Comparison of ENCODE assay signal across 13 mouse cellular contexts in the genomic region with DNA sequence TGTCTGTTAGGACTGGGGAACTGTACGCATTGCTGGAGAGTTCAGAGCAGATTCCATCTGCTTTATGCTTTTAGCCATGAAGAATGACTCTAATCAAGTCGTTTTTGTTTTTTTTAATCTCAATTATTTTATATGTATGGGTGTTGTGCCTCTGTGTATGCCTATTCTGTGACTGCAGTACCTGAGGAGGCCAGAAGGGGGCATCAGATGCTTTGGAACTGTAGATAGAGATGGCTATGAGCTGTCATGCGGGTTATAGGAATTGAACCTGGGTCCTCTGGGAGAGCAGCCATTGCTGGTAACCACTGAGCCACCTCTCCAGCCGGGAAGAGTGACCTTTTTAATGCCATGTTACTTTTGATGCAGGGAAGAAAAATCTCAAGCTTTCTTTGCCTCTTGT. TPM values are rescaled to one million over a fixed set of nuclear protein-coding genes. Genes with fewer than 3 reads are reported as not detected.
DNase-seq lines count a peak whose midpoint lies in the region; TF ChIP-seq lines count a peak whose summit lies in the region.
"Had no signal": no experiment of that assay in that cellular context is flagged by ENCODE, and none has a peak within 500 bp of the region (broad histone marks: within the 10 kb centered on the region; RNA-seq: fewer than 3 reads in every experiment).

No protein-coding gene starts in this region.

- peak; percentile 30 to 39 for DNase-seq in cerebellum, postnatal 10 days
- DNase-seq in cerebellum, adult 8-10 months = no peak
- no peak for DNase-seq in left cerebral cortex, adult 2 months (ENCODE audit: extremely low spot score in 1 of 2, low spot score in 2 of 2)
- no peak for DNase-seq in left cerebral cortex, adult 9 months (ENCODE audit: low spot score in 2 of 2)
- peak; percentile 58 for DNase-seq in ES-CJ7 (ENCODE audit: low read depth, low spot score)
- peak; percentile 30 for DNase-seq in forelimb bud, embryonic 11.5 days (ENCODE audit: low read depth, low spot score)
- no peak for DNase-seq in right cerebral cortex, adult 18-20 months
- DNase-seq in adrenal gland, postnatal 4 days (ENCODE audit: low spot score in 2 of 2) = no peak

- peak; percentile 42 for TF ChIP-seq CTCF in left cerebral cortex, adult 2 months (IDR thresholded peaks at IDR 0.05)

- no peak overlapping the region for H3K4me3 ChIP-seq in left cerebral cortex, adult 2 months
- H3K4me3 ChIP-seq: embryonic facial prominence, embryonic 15.5 days; heart, embryonic 15.5 days; limb, embryonic 13.5 days; megakaryocyte, embryonic 14.5 days; neural tube, embryonic 13.5 days had no signal

- intact Hi-C loops in left cerebral cortex, adult 2 months (cut with DNase I) = no loop called here

- H3K27ac ChIP-seq in left cerebral cortex, adult 2 months = no peak overlapping the region
- H3K27ac ChIP-seq: embryonic facial prominence, embryonic 15.5 days; heart, embryonic 15.5 days; limb, embryonic 13.5 days; neural tube, embryonic 13.5 days had no signal

RNA-seq across cellular contexts. Expression of gene Mrpl19, which starts 9.4 kb away (rescaled TPM):
- 10 to 100 TPM; 30.4 to 35.0 TPM for total RNA-seq in left cerebral cortex, adult 2 months (2021)
- total RNA-seq in adrenal gland, postnatal 4 days (2021) = 10 to 100 TPM; 38.3 to 40.0 TPM

RNA-seq across cellular contexts. Expression of gene Gcfc2, which starts 32.9 kb away (rescaled TPM):
- 10 to 100 TPM in 1 of 2 experiments, 1 to 10 TPM in 1; 9.6 to 11.3 TPM for total RNA-seq in left cerebral cortex, adult 2 months (2021)
- total RNA-seq in adrenal gland, postnatal 4 days (2021) = 10 to 100 TPM; 18.9 to 22.9 TPM

Comparison
In these comparisons a context has a peak if more than half of its experiments do, and no peak if none do; other contexts are left out.
1. DNase-seq: peak in cerebellum, postnatal 10 days (2 of 2), ES-CJ7 (single experiment) and forelimb bud, embryonic 11.5 days (single experiment); none in cerebellum, adult 8-10 months (single experiment), left cerebral cortex, adult 2 months (0 of 2), left cerebral cortex, adult 9 months (0 of 2), right cerebral cortex, adult 18-20 months (single experiment) and adrenal gland, postnatal 4 days (0 of 2).